Mouse (Mus musculus) myocyte (in vitro differentiated cells): ENCODE measurements around the gene Lmo7.

Source experiments
- MAX ChIP-seq: IDR thresholded peaks from one replicate; pipeline ENCODE4 v1.6.1; 2011; ENCODE audit warnings: low read depth, mild to moderate bottlenecking, control low read depth
- MYOD1 ChIP-seq, 3 experiments: IDR thresholded peaks; one replicate each; pipeline ENCODE4 v1.6.1; 2011; ENCODE audit warnings: control low read depth in 2 of 3, low read depth in 2 of 3, mild to moderate bottlenecking in 2 of 3, moderate library complexity in 1 of 3; ENCODE audit not compliant: insufficient read length in 2 of 3, control insufficient read depth in 1 of 3
- MYOG ChIP-seq, 3 experiments: IDR thresholded peaks; one replicate each; pipeline ENCODE4 v1.6.1; 2011; ENCODE audit warnings: control low read depth in 2 of 3, low read depth in 2 of 3, mild to moderate bottlenecking in 2 of 3; ENCODE audit not compliant: insufficient read length in 2 of 3, control insufficient read depth in 1 of 3, insufficient read depth in 1 of 3
- POLR2A ChIP-seq: IDR thresholded peaks from one replicate; pipeline ENCODE4 v1.6.1; 2011; ENCODE audit warnings: low read depth, mild to moderate bottlenecking, control low read depth, moderate library complexity; ENCODE audit not compliant: insufficient read length
- POLR2AphosphoS2 ChIP-seq: IDR thresholded peaks from one replicate; pipeline ENCODE4 v1.6.1; 2011; ENCODE audit warnings: low read depth, control low read depth; ENCODE audit not compliant: insufficient read length
- REST ChIP-seq: IDR thresholded peaks from one replicate; pipeline ENCODE4 v1.6.1; 2011; ENCODE audit warnings: mild to moderate bottlenecking, control low read depth, moderate library complexity; ENCODE audit not compliant: insufficient read depth, insufficient read length
- SRF ChIP-seq: IDR thresholded peaks from one replicate; pipeline ENCODE4 v1.6.1; 2011; ENCODE audit warnings: low read depth; ENCODE audit not compliant: control insufficient read depth, insufficient read length
- USF1 ChIP-seq: IDR thresholded peaks from one replicate; pipeline ENCODE4 v1.6.1; 2011; ENCODE audit warnings: low read depth, mild to moderate bottlenecking, control low read depth, moderate library complexity

DNA sequence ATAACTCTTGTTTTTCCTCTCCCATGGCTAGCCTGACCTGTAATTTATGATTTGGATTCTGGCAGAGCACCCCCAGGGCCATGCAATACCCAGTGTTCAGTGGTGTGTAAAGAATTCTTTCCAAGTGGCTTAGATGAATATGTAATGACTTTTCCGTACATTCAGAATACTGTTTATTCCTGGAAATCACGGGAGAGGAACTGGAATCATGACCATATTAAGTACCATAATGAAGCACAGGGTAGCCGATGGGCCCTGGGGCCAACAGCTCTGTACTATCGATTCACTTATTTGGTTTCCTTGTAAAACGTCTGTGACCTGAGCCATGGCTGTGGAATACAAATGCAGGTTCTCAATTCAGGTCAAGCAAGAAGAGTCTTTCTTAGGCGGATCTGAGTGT, 221.3 kb downstream of the Lmo7 start:
- no peak for TF ChIP-seq POLR2A
- TF ChIP-seq MYOD1 (IDR thresholded peaks at IDR 0.05; ENCODE audit: control insufficient read depth in 1 of 3, insufficient read length in 2 of 3, low read depth in 2 of 3): no peak
- no peak for TF ChIP-seq MYOG (IDR thresholded peaks at IDR 0.05; ENCODE audit: control insufficient read depth in 1 of 3, insufficient read depth in 1 of 3, insufficient read length in 2 of 3, low read depth in 2 of 3)
- no peak for TF ChIP-seq USF1
- TF ChIP-seq MAX: no peak
- TF ChIP-seq SRF: no peak
- no peak for TF ChIP-seq POLR2AphosphoS2
- no peak for TF ChIP-seq REST
